Mouse (Mus musculus) heart, embryonic 15.5 days (tissue): ENCODE measurements around the gene Gucd1. TPM values are rescaled to one million over a fixed set of nuclear protein-coding genes. Genes with fewer than 3 reads are reported as not detected.
"Not testable (repeated sequence)": the region's sequence is repeated elsewhere in the genome, so short reads cannot be mapped to it uniquely, and the experiment has no call there.

Experiments
- ATAC-seq: fragments of 200-750 bp; cut with Nextera tagmentation; replicated peaks from 2 replicates; pipeline ENCODE4 v1.8.0; 2017; ENCODE audit warnings: low read depth, moderate TSS enrichment; ENCODE audit not compliant: insufficient number of reproducible peaks, insufficient read depth, low FRiP score
- H3K27ac ChIP-seq: fragments of 300-500 bp; sonication (generic); 2 replicates; pipeline ENCODE4 v1.5.1; 2015; ENCODE audit warnings: mild to moderate bottlenecking, inconsistent platforms
- H3K27me3 ChIP-seq: fragments of 300-500 bp; sonication (generic); 2 replicates; pipeline ENCODE4 v1.6.1; 2015; ENCODE audit warnings: inconsistent platforms
- H3K36me3 ChIP-seq: fragments of 300-500 bp; sonication (generic); 2 replicates; pipeline ENCODE4 v1.6.1; 2015; ENCODE audit warnings: mild to moderate bottlenecking, inconsistent platforms
- H3K4me1 ChIP-seq: fragments of 300-500 bp; sonication (generic); replicated peaks from 2 replicates; pipeline ENCODE4 v1.6.1; 2015; ENCODE audit warnings: inconsistent platforms
- H3K4me2 ChIP-seq: fragments of 300-500 bp; sonication (generic); 2 replicates; pipeline ENCODE4 v1.6.1; 2015; ENCODE audit warnings: inconsistent platforms, mild to moderate bottlenecking, moderate library complexity
- H3K4me3 ChIP-seq: fragments of 300-500 bp; sonication (generic); 2 replicates; pipeline ENCODE4 v1.5.1; 2015; ENCODE audit warnings: mild to moderate bottlenecking, inconsistent platforms
- H3K9ac ChIP-seq: fragments of 300-500 bp; sonication (generic); 2 replicates; pipeline ENCODE4 v1.6.1; 2015; ENCODE audit warnings: mild to moderate bottlenecking, inconsistent platforms
- H3K9me3 ChIP-seq: fragments of 300-500 bp; sonication (generic); replicated peaks from 2 replicates; pipeline ENCODE4 v1.6.1; 2016; ENCODE audit warnings: inconsistent platforms
- WGBS: fragments of 180-500 bp; shearing (Covaris S2); methylation state at CpG from one replicate; pipeline ENCODE4 v1.1.7; 2015; ENCODE audit warnings: mixed read lengths; 5-methylcytosine and 5-hydroxymethylcytosine counted together
- polyA plus RNA-seq: library from polyadenylated mRNA; unstranded; fragments of >200 nt; fragmentation: Nextera tagmentation; extraction: Ambion mirVana; gene quantifications from 2 replicates; pipeline ENCODE4 v1.2.1, GENCODE M21; 2015

The Gucd1 gene
- polyA plus RNA-seq, 1 experiment from 2014 or later, result 22.8 TPM

DNA sequence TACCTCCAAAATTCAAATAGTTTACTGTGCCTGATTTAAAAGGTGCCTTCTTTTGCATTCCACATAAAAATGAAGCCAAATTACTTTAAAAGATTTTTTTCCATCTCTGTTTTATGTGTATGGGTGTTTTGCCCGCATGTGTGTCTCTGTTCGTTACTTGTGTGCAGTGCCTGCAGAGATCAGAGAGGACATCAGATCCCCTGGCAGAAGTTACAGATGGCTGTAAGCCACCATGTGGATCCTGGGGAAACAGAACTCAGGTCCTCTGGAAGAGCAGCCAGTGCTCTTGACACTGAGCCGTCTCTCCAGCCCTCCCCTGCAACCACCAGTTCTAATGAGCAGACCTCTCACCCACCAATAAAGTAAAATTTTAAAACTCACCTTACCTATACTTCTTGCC is 55.0 kb downstream of the Gucd1 start:
- H3K27ac ChIP-seq, result no peak overlapping the region
- 88% methylated on average over 3 of the region's 3 CpGs for WGBS
- no peak overlapping the region for H3K9ac ChIP-seq
- no peak overlapping the region for H3K4me2 ChIP-seq
- H3K4me1 ChIP-seq, result peaks cover 15% of the 10 kb centered on the region
- H3K4me3 ChIP-seq, result no peak overlapping the region
- H3K36me3 ChIP-seq, result no peaks in the 10 kb centered on the region
- no peaks in the 10 kb centered on the region for H3K9me3 ChIP-seq
- ATAC-seq, result no peak
- no peaks in the 10 kb centered on the region for H3K27me3 ChIP-seq

DNA sequence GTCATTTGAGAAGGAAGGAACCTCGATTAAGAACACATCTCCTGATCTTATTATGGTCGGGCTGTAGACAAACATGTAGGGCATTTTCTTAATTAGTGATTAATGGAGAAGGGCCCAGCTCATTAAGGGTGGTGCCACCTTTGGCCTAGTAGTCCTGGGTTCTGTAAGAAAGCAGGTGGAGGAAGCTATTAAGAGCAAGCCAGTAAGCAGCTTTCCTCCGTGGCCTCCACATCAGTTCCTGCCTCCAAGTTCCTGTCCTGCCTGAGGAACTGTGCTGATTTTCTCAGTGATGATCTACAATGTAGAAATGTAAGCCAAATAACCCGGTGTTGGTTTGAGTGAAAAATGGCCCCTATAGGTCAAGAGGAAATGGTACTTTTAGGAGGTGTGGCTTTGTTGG is 59.4 kb downstream of the Gucd1 start:
- Histone ChIP-seq H3K4me3 (no peak overlapping the region), H3K27ac (0 out of 2 replicates have a peak overlapping the region, but pooled peaks have one; percentile 21), H3K36me3 (no peaks in the 10 kb centered on the region), H3K4me2 (no peak overlapping the region), H3K9me3 (no peaks in the 10 kb centered on the region), H3K27me3 (no peaks in the 10 kb centered on the region), H3K9ac (no peak overlapping the region), H3K4me1 (peaks cover 12% of the 10 kb centered on the region)
- 77% methylated on average over 4 of the region's 4 CpGs for WGBS
- no peak for ATAC-seq

- ATAC-seq, result no peak
- H3K4me3 ChIP-seq, result no peak overlapping the region
- WGBS, result 67% methylated on average over 1 of the region's 1 CpGs
- no peaks in the 10 kb centered on the region for H3K9me3 ChIP-seq
- H3K4me2 ChIP-seq, result no peak overlapping the region
- H3K9ac ChIP-seq, result no peak overlapping the region
- H3K36me3 ChIP-seq, result no peaks in the 10 kb centered on the region
- H3K27ac ChIP-seq, result no peak overlapping the region
- peaks cover 12% of the 10 kb centered on the region for H3K4me1 ChIP-seq
- no peaks in the 10 kb centered on the region for H3K27me3 ChIP-seq
Observed at GRCm38 (mm10) chr10:75457852-75458251, 59.9 kb downstream of the Gucd1 start.

- not testable (repeated sequence) for H3K9me3 ChIP-seq, H3K36me3 ChIP-seq, H3K9ac ChIP-seq, H3K27me3 ChIP-seq, H3K4me3 ChIP-seq
- peak; percentile 82 for ATAC-seq
- WGBS, result 29% methylated on average over 13 of the region's 18 CpGs
- Histone ChIP-seq H3K4me2 (0 out of 2 replicates have a peak overlapping the region, but pooled peaks have one; percentile 34), H3K4me1 (peaks cover 22% of the 10 kb centered on the region), H3K27ac (peak overlapping the region; percentile 83)
Observed at GRCm38 (mm10) chr10:75456061-75456831, 61.5 kb downstream of the Gucd1 start.

- peak; percentile 84 for ATAC-seq
- Histone ChIP-seq H3K27me3 (no peaks in the 10 kb centered on the region), H3K4me2 (peak overlapping the region; percentile 30), H3K9me3 (no peaks in the 10 kb centered on the region), H3K27ac (peak overlapping the region; percentile 94), H3K36me3 (no peaks in the 10 kb centered on the region), H3K4me3 (no peak overlapping the region), H3K9ac (no peak overlapping the region), H3K4me1 (peaks cover 60% of the 10 kb centered on the region)
- WGBS, result 17% methylated on average over 10 of the region's 10 CpGs
Observed at GRCm38 (mm10) chr10:75451036-75451786, 66.6 kb downstream of the Gucd1 start.

DNA sequence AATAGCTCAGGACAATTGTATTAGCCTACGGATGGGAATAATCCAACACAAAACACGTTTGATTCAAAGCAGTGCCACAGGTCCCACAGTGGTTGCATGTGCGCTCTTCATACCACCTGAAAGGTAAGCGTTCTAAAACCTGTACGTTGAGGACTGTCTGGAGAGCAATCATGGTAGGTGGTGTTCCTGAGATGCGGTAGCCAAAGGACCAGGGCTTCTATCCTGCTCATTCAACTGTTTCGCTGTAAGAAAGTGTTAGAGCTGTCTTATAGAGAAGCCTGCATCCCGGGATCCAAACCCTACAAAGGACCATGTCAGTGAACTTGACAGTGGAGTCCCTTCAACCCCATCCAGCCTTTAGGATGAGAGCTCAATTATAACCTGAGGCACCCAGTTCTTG is 67.4 kb downstream of the Gucd1 start:
- no peak overlapping the region for H3K9ac ChIP-seq
- peak overlapping the region; percentile 94 for H3K27ac ChIP-seq
- WGBS, result 87% methylated on average over 8 of the region's 8 CpGs
- H3K4me2 ChIP-seq, result no peak overlapping the region
- H3K9me3 ChIP-seq, result no peaks in the 10 kb centered on the region
- H3K36me3 ChIP-seq, result no peaks in the 10 kb centered on the region
- no peak overlapping the region for H3K4me3 ChIP-seq
- H3K4me1 ChIP-seq, result peaks cover 56% of the 10 kb centered on the region
- H3K27me3 ChIP-seq, result no peaks in the 10 kb centered on the region
- ATAC-seq, result no peak

DNA sequence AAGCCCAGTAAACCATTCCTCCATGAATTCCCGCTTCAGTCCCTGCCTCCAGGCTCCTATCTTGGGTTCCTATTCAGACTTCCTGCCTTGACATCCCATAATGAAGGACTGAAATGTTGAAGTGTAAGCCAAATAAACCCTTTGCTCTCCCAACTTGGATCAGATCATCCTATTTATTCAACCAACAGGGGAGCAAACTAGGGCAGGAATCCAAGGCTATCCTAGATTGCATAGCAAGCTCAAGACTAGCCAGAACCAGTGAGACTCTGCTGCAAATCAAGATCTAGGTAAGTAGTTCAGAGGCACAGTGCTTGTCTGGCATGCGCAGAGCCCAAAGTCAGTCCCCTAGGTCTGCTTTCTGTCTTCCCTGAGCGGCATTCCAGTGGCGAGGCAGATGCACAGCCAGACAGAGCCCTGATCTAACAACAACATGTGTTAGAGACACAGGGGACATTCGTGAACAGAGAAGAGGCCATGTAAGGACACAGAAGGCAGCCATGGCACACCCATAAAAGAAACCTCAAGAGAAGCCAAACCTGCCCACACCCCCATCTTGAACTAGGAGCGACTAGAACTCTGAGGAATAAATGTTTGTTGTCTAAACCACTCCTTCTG is 68.9 kb downstream of the Gucd1 start:
- Histone ChIP-seq H3K4me3 (no peak overlapping the region), H3K36me3 (no peaks in the 10 kb centered on the region), H3K27me3 (no peaks in the 10 kb centered on the region), H3K4me1 (peaks cover 70% of the 10 kb centered on the region), H3K9ac (no peak overlapping the region), H3K27ac (peak overlapping the region; percentile 94), H3K4me2 (no peak overlapping the region), H3K9me3 (no peaks in the 10 kb centered on the region)
- ATAC-seq, result no peak
- WGBS, result 34% methylated on average over 6 of the region's 6 CpGs

DNA sequence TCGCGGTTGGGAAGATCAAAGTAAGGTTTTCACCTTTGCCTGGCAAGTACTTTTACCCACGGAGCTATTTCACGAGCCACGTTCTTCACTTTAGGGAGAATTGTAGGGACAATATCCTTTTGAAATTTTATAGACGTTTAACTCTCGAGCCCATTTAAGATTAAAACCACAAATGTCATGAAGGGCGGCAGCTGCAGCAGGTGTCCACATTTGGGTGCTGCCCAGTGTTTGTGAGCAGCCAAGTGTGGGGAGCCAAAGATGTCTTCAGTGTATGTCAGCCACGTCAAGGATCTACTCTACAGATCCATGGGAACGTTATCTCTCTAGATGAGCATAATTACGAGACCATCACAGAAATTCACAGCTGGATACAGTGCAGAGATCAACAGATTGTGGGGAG is 70.3 kb downstream of the Gucd1 start:
- H3K9ac ChIP-seq, result no peak overlapping the region
- H3K9me3 ChIP-seq, result no peaks in the 10 kb centered on the region
- WGBS, result 82% methylated on average over 11 of the region's 11 CpGs
- no peak overlapping the region; the same call in 1 of the 2 replicates for H3K27ac ChIP-seq
- H3K27me3 ChIP-seq, result no peaks in the 10 kb centered on the region
- H3K4me1 ChIP-seq, result peaks cover 70% of the 10 kb centered on the region
- H3K4me3 ChIP-seq, result no peak overlapping the region
- ATAC-seq, result no peak
- no peaks in the 10 kb centered on the region for H3K36me3 ChIP-seq
- no peak overlapping the region for H3K4me2 ChIP-seq

GRCm38 (mm10) chr10:75446501-75447083 is 71.2 kb downstream of the Gucd1 start:
- Histone ChIP-seq H3K4me3 (no peak overlapping the region), H3K4me1 (peaks cover 71% of the 10 kb centered on the region), H3K36me3 (no peaks in the 10 kb centered on the region), H3K4me2 (no peak overlapping the region), H3K9me3 (no peaks in the 10 kb centered on the region), H3K9ac (no peak overlapping the region), H3K27ac (peak overlapping the region; percentile 69), H3K27me3 (no peaks in the 10 kb centered on the region)
- WGBS, result 60% methylated on average over 13 of the region's 13 CpGs
- ATAC-seq, result peak; percentile 7; the same call in 1 of the 2 replicates

DNA sequence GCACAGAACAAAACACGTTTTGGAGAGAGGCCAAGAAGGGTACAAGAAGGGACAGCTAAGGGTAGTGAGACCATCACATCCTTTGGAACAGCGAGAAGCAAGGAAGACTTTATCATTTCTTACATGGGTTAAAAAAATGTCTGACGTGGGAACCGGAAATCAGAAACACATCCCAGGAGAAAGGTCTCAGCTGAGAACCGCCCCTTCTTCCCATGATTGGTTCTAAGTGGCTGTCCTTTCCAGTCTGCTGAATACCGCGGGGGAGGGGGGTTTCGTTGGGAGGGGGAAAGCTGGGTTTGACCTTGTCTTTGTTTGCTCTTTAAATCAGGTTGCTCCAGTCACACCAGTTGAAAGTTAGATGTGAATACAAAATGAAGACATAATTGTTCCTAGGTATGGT is 72.7 kb downstream of the Gucd1 start:
- H3K27me3 ChIP-seq, result no peaks in the 10 kb centered on the region
- 45% methylated on average over 8 of the region's 8 CpGs for WGBS
- no peaks in the 10 kb centered on the region for H3K9me3 ChIP-seq
- H3K4me1 ChIP-seq, result peaks cover 58% of the 10 kb centered on the region
- ATAC-seq, result no peak
- H3K27ac ChIP-seq, result peak overlapping the region; percentile 28
- no peak overlapping the region for H3K4me2 ChIP-seq
- H3K36me3 ChIP-seq, result no peaks in the 10 kb centered on the region
- no peak overlapping the region for H3K9ac ChIP-seq
- H3K4me3 ChIP-seq, result no peak overlapping the region
